Mouse (Mus musculus) forebrain, embryonic 14.5 days (tissue): ENCODE results near the gene Gpt2. TPM values are rescaled to one million over a fixed set of nuclear protein-coding genes. Genes with fewer than 3 reads are reported as not detected.

Experiments used
- ATAC-seq: fragments of 200-750 bp; cut with Nextera tagmentation; 2 replicates; pipeline ENCODE4 v1.8.0; 2017; ENCODE audit warnings: mild to moderate bottlenecking, moderate library complexity
- DNase-seq: peaks from one replicate; pipeline ENCODE4 v3.0.0-alpha.2; 2015; ENCODE audit warnings: low spot score
- H3K27ac ChIP-seq: fragments of 300-500 bp; sonication (generic); 2 replicates; pipeline ENCODE4 v1.5.1; 2014; ENCODE audit warnings: low read depth, mild to moderate bottlenecking, control low read depth, low read length, moderate library complexity
- H3K27me3 ChIP-seq: fragments of 300-500 bp; sonication (generic); replicated peaks from 2 replicates; pipeline ENCODE4 v1.6.1; 2014; ENCODE audit warnings: low read length, control low read depth, mixed read lengths; ENCODE audit not compliant: control insufficient read depth, insufficient read depth
- H3K36me3 ChIP-seq: fragments of 300-500 bp; sonication (generic); 2 replicates; pipeline ENCODE4 v1.6.1; 2014; ENCODE audit warnings: low read length, control low read depth; ENCODE audit not compliant: control insufficient read depth, insufficient read depth
- H3K4me1 ChIP-seq: fragments of 300-500 bp; sonication (generic); 2 replicates; pipeline ENCODE4 v1.6.1; 2014; ENCODE audit warnings: antibody characterized with exemption, low read length, control low read depth; ENCODE audit not compliant: control insufficient read depth, insufficient read depth
- H3K4me2 ChIP-seq: fragments of 300-500 bp; sonication (generic); 2 replicates; pipeline ENCODE4 v1.6.1; 2014; ENCODE audit warnings: mild to moderate bottlenecking, control low read depth, low read length
- H3K4me3 ChIP-seq: fragments of 300-500 bp; sonication (generic); 2 replicates; pipeline ENCODE4 v1.5.1; 2014; ENCODE audit warnings: low read depth, low read length, control low read depth
- H3K9ac ChIP-seq: fragments of 300-500 bp; sonication (generic); 2 replicates; pipeline ENCODE4 v1.6.1; 2014; ENCODE audit warnings: mild to moderate bottlenecking, low read length, control low read depth, moderate library complexity
- H3K9me3 ChIP-seq: fragments of 300-500 bp; sonication (generic); replicated peaks from 2 replicates; pipeline ENCODE4 v1.6.1; 2016; ENCODE audit warnings: low read length, control low read depth, mixed read lengths; ENCODE audit not compliant: control insufficient read depth
- WGBS: fragments of 180-500 bp; shearing (Covaris S2); extraction: QIAGEN DNeasy Blood & Tissue Kit; methylation state at CpG from one replicate; pipeline ENCODE4 v1.1.7; 2014; 5-methylcytosine and 5-hydroxymethylcytosine counted together
- polyA plus RNA-seq: library from polyadenylated mRNA; unstranded; fragments of >200 nt; fragmentation: Nextera tagmentation; extraction: Ambion mirVana; gene quantifications from 2 replicates; pipeline ENCODE4 v1.2.1, GENCODE M21; 2014

Gene Gpt2
- polyA plus RNA-seq, 1 experiment from 2014 or later: 29.1 TPM

DNA sequence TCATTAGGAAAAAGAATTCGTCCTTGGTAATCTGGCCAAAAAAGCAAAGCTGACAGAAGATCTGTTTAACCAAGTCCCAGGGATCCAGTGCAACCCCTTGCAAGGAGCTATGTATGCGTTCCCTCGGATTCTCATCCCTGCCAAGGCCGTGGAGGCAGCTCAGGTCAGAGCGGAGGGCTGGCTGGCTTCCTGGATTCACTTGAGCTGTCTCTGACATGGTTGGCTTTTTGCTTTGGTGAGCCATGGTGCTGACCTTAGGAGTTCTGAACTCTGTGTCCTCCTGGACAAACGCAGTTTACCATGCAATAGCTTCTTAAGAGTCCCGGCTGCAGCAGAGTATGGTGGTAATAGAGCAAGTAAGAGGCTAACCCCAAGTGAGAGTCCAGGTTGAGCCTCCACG, 29.0 kb downstream of the Gpt2 start:
- no peak overlapping the region for H3K9ac ChIP-seq
- no peaks in the 10 kb centered on the region for H3K9me3 ChIP-seq
- no peaks in the 10 kb centered on the region for H3K4me1 ChIP-seq
- ATAC-seq: no peak
- H3K27me3 ChIP-seq: no peaks in the 10 kb centered on the region
- no peak for DNase-seq
- no peak overlapping the region for H3K4me3 ChIP-seq
- H3K4me2 ChIP-seq: no peak overlapping the region
- peaks cover 85% of the 10 kb centered on the region for H3K36me3 ChIP-seq
- 95% methylated on average over 8 of the region's 8 CpGs for WGBS
- no peak overlapping the region for H3K27ac ChIP-seq

DNA sequence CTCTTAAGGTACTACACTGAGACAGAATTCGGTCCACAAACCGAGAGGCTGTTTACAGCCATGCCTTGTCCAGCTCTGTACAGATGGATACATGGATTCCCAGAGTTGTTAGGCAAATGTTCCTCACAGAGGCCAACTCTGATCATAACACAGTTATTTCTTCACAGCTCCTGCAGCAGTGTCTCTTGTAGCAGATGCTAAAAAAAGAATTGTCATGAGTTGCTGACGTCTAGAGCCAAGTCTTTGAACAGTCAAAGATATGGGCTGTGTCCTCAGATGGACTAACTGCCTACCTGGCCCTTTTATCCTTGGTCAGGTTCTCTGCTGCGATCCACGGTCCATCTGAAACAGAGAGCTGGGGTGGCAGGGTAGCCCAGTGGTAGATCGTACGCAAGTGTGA, 31.7 kb downstream of the Gpt2 start:
- Histone ChIP-seq H3K27ac (no peak overlapping the region), H3K9ac (no peak overlapping the region), H3K4me1 (no peaks in the 10 kb centered on the region), H3K27me3 (no peaks in the 10 kb centered on the region), H3K9me3 (no peaks in the 10 kb centered on the region), H3K36me3 (peaks cover 63% of the 10 kb centered on the region), H3K4me2 (no peak overlapping the region), H3K4me3 (no peak overlapping the region)
- ATAC-seq: no peak
- 95% methylated on average over 7 of the region's 7 CpGs for WGBS
- no peak for DNase-seq

DNA sequence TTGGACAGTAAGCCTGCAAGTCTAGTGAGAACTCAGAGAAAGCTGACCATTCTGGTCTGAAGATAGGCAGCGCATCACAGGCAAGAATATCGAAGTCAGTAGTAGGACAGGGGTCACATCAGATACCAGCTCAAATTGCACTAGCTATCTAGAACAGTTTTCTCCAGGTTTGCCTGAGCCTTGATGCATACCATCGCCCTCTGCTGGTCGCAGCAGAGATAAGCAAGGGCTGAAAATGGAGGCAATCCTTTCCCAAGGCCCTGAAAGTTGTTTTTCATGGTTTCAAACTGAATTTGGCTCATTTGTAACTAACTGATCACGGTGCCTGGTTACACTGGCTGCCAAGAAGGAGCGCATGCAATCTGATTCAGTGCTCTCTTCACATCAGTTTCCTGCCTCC, 33.7 kb downstream of the Gpt2 start:
- DNase-seq (peak; percentile 79), ATAC-seq (no peak)
- WGBS: 33% methylated on average over 6 of the region's 6 CpGs
- Histone ChIP-seq H3K9me3 (no peaks in the 10 kb centered on the region), H3K4me1 (no peaks in the 10 kb centered on the region), H3K4me3 (no peak overlapping the region), H3K4me2 (no peak overlapping the region), H3K9ac (no peak overlapping the region), H3K27ac (no peak overlapping the region), H3K27me3 (no peaks in the 10 kb centered on the region), H3K36me3 (peaks cover 45% of the 10 kb centered on the region)

DNA sequence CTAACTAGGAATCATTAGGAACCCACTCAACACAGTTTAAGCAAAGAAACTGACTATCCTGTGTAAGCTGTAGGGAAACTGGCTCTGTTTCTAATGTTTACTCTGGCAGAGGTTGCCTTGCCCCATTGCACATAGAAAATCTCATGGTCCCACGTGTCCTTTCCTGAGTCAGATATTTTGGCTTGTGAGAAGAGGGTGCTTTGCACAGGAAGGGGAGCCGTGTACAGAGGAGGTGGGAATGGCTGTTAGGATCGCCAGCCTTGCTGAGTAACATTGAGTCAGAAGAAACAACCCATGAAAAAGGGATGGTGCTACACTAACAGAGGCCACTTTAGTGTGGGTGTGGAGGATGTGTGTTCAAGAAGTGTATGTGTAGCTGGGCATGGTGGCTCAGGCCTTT, 36.6 kb downstream of the Gpt2 start:
- no peak overlapping the region for H3K27ac ChIP-seq
- no peak overlapping the region for H3K4me3 ChIP-seq
- DNase-seq (no peak), ATAC-seq (no peak)
- no peaks in the 10 kb centered on the region for H3K9me3 ChIP-seq
- no peaks in the 10 kb centered on the region for H3K4me1 ChIP-seq
- H3K9ac ChIP-seq: no peak overlapping the region
- WGBS: 89% methylated on average over 3 of the region's 3 CpGs
- H3K27me3 ChIP-seq: no peaks in the 10 kb centered on the region
- peaks cover 16% of the 10 kb centered on the region for H3K36me3 ChIP-seq
- no peak overlapping the region for H3K4me2 ChIP-seq

DNA sequence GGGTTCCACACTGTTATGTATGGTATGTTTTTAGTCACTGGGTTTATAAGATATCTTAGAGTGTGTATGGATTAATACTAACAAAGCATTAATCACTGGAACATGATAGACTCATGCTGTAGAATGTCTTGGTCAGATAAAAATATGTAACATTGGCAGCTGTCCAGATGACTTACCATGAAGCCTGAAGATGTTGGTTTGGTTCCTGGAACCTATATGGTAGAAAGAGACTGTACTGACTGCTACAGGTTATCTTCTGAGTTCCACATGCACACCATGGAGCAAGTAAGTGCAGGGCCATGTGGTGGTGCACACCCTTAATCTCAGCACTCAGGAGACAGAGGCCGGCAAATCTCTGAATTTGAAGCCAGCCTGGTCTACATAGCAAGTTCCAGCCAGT, 38.3 kb downstream of the Gpt2 start:
- Histone ChIP-seq H3K4me3 (no peak overlapping the region), H3K9ac (no peak overlapping the region), H3K4me1 (no peaks in the 10 kb centered on the region), H3K9me3 (no peaks in the 10 kb centered on the region), H3K36me3 (peaks cover 17% of the 10 kb centered on the region), H3K4me2 (no peak overlapping the region), H3K27ac (no peak overlapping the region), H3K27me3 (no peaks in the 10 kb centered on the region)
- ATAC-seq (no peak), DNase-seq (no peak)
- 94% methylated on average over 1 of the region's 1 CpGs for WGBS

DNA sequence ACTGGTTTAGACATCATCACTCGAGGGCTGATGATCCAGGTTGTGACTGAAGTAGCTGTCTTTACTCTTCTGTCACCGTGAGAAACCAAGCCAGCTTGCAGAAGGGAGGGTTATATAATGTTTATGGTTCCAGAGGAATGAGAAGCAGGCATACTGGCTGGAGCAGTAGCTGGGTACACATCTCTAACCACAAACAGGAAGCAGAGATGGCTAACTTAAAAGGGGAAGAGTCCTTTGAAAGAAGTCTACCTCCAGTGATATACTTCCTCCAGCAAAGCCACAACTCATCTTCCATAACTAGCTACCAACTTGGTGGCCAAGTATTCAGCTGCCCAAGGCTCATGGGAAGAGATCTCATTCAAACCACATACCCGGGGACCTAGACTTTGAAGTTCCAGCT, 39.1 kb downstream of the Gpt2 start:
- ATAC-seq (no peak), DNase-seq (no peak)
- no peak overlapping the region for H3K4me2 ChIP-seq
- H3K4me1 ChIP-seq: no peaks in the 10 kb centered on the region
- H3K9me3 ChIP-seq: no peaks in the 10 kb centered on the region
- WGBS: 94% methylated on average over 3 of the region's 3 CpGs
- H3K27me3 ChIP-seq: no peaks in the 10 kb centered on the region
- no peak overlapping the region for H3K9ac ChIP-seq
- H3K27ac ChIP-seq: no peak overlapping the region
- H3K4me3 ChIP-seq: no peak overlapping the region
- H3K36me3 ChIP-seq: peaks cover 20% of the 10 kb centered on the region

DNA sequence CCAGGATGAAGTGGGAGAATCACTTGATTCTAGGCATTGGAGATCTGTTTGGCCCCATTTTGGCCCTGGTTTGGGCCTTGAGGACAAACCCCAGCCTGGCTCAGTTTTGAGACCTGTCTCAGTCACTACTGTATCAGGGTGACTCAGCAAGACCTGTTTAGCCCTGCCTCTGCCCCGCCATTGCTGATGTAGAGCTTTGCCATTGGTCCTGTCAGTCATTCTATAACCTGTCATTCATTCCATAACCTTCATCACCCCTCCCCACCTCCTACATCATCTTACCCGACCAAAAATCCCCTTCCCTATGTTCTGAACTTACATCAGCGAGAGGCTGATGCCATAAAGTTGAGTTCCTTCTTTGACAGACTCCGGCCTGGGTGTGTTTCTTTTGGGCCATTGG, 40.5 kb downstream of the Gpt2 start:
- no peak overlapping the region for H3K27ac ChIP-seq
- no peaks in the 10 kb centered on the region for H3K4me1 ChIP-seq
- H3K9ac ChIP-seq: no peak overlapping the region
- no peaks in the 10 kb centered on the region for H3K27me3 ChIP-seq
- WGBS: 92% methylated on average over 4 of the region's 4 CpGs
- no peak overlapping the region for H3K4me3 ChIP-seq
- H3K9me3 ChIP-seq: no peaks in the 10 kb centered on the region
- no peak for ATAC-seq
- H3K36me3 ChIP-seq: peaks cover 30% of the 10 kb centered on the region
- H3K4me2 ChIP-seq: no peak overlapping the region
- DNase-seq: no peak

DNA sequence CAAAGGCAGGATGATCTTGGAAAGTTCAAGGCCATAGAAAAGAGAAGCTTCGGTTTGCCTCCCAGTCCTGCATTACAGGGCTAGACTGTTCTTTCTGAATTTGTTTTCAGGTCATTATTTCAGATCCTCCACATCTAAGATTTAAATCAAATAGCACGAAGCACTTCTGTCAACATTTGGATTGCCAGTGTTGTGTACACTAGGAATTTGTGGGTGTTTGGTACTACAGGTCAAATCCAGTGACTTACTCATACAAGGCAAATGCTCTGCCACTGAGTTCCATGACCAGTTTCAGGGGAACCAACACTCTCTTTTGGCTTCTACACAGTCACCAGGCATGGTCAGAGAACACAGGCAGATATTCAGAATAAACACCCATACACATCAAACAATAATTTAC, 41.1 kb downstream of the Gpt2 start:
- H3K27me3 ChIP-seq: no peaks in the 10 kb centered on the region
- DNase-seq (no peak), ATAC-seq (no peak)
- no peak overlapping the region for H3K27ac ChIP-seq
- no peaks in the 10 kb centered on the region for H3K4me1 ChIP-seq
- no peak overlapping the region for H3K4me2 ChIP-seq
- H3K36me3 ChIP-seq: peaks cover 36% of the 10 kb centered on the region
- no peaks in the 10 kb centered on the region for H3K9me3 ChIP-seq
- 95% methylated on average over 2 of the region's 2 CpGs for WGBS
- H3K9ac ChIP-seq: no peak overlapping the region
- H3K4me3 ChIP-seq: no peak overlapping the region

DNA sequence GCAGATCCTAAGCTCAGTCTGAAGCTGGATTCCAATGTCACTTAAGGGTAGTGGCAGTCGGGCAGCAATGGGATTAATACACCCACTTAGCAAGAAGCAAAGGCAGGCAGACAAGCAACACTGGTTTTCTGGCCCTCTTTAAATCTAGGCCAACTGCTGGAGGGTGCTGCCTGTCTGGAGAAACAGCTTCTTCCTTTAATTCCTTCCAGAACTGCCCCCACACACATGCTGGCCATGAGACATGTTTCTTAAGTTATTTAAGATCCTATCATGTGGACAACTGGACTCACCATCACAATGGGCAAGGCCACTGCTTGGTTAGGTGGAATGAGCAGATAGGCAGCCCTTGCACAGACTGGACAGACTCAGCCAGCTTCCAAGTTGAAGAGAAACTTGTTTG, 41.8 kb downstream of the Gpt2 start:
- Histone ChIP-seq H3K4me1 (no peaks in the 10 kb centered on the region), H3K27ac (no peak overlapping the region), H3K36me3 (peaks cover 43% of the 10 kb centered on the region), H3K9me3 (no peaks in the 10 kb centered on the region), H3K4me3 (no peak overlapping the region), H3K9ac (no peak overlapping the region), H3K4me2 (no peak overlapping the region), H3K27me3 (no peaks in the 10 kb centered on the region)
- 93% methylated on average over 1 of the region's 1 CpGs for WGBS
- DNase-seq (no peak), ATAC-seq (no peak)

DNA sequence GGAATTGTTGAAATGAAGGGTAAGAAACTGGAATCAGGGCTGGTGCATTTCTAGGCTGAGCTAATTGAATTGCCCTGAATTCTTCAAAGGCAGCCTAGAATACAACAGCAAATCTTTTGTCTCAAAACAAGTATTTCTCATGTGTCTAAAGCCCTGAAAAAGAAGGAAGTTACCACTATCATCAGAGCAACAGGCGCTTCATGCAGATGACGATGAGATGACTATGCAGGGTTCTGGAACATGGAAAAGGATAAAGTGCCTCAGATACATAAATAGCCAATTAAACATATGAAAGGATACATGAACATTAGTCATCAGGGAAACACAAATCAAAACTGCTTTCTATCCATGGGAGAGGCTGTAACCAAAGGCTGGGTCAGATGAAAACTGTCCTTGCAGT, 44.0 kb downstream of the Gpt2 start:
- Histone ChIP-seq H3K27ac (no peak overlapping the region), H3K36me3 (peaks cover 65% of the 10 kb centered on the region), H3K27me3 (no peaks in the 10 kb centered on the region), H3K9ac (no peak overlapping the region), H3K4me2 (no peak overlapping the region), H3K4me1 (no peaks in the 10 kb centered on the region), H3K4me3 (no peak overlapping the region), H3K9me3 (no peaks in the 10 kb centered on the region)
- ATAC-seq: no peak
- no peak for DNase-seq
- 99% methylated on average over 2 of the region's 2 CpGs for WGBS
